Mouse (Mus musculus) myocyte (in vitro differentiated cells): Measurements from ENCODE around the gene 0610030E20Rik. TPM values are rescaled to one million over a fixed set of nuclear protein-coding genes. Genes with fewer than 3 reads are reported as not detected.

Source experiments
- H3K27me3 ChIP-seq: one replicate; pipeline ENCODE4 v1.6.1; 2011; ENCODE audit not compliant: control insufficient read depth, insufficient read depth, insufficient read length
- H3K36me3 ChIP-seq: one replicate; pipeline ENCODE4 v1.6.1; 2011; ENCODE audit not compliant: control insufficient read depth, insufficient read depth
- H3K4me2 ChIP-seq: one replicate; pipeline ENCODE4 v1.6.1; 2011; ENCODE audit warnings: low read depth, control low read depth
- H3K4me3 ChIP-seq: one replicate; pipeline ENCODE4 v1.5.1; 2011; ENCODE audit warnings: mild to moderate bottlenecking, control low read depth, moderate library complexity
- H3K79me2 ChIP-seq: one replicate; pipeline ENCODE4 v1.6.1; 2011; ENCODE audit not compliant: control insufficient read depth, insufficient read depth
- H3ac ChIP-seq: one replicate; pipeline ENCODE4 v1.6.1; 2011; ENCODE audit not compliant: control insufficient read depth, insufficient read length
- CEBPB ChIP-seq: IDR thresholded peaks from 2 replicates; pipeline ENCODE4 v1.6.1; 2011; ENCODE audit warnings: mild to moderate bottlenecking, moderate library complexity; ENCODE audit not compliant: poor library complexity, insufficient read depth, severe bottlenecking
- E2F4 ChIP-seq: IDR thresholded peaks from one replicate; pipeline ENCODE4 v1.6.1; 2011; ENCODE audit warnings: mild to moderate bottlenecking, control low read depth, moderate library complexity; ENCODE audit not compliant: insufficient read depth
- MAX ChIP-seq: IDR thresholded peaks from one replicate; pipeline ENCODE4 v1.6.1; 2011; ENCODE audit warnings: low read depth, mild to moderate bottlenecking, control low read depth
- MYOD1 ChIP-seq, 3 experiments: IDR thresholded peaks; one replicate each; pipeline ENCODE4 v1.6.1; 2011; ENCODE audit warnings: control low read depth in 2 of 3, low read depth in 2 of 3, mild to moderate bottlenecking in 2 of 3, moderate library complexity in 1 of 3; ENCODE audit not compliant: insufficient read length in 2 of 3, control insufficient read depth in 1 of 3
- MYOG ChIP-seq, 3 experiments: IDR thresholded peaks; one replicate each; pipeline ENCODE4 v1.6.1; 2011; ENCODE audit warnings: control low read depth in 2 of 3, low read depth in 2 of 3, mild to moderate bottlenecking in 2 of 3; ENCODE audit not compliant: insufficient read length in 2 of 3, control insufficient read depth in 1 of 3, insufficient read depth in 1 of 3
- POLR2A ChIP-seq: IDR thresholded peaks from one replicate; pipeline ENCODE4 v1.6.1; 2011; ENCODE audit warnings: low read depth, mild to moderate bottlenecking, control low read depth, moderate library complexity; ENCODE audit not compliant: insufficient read length
- POLR2AphosphoS2 ChIP-seq: IDR thresholded peaks from one replicate; pipeline ENCODE4 v1.6.1; 2011; ENCODE audit warnings: low read depth, control low read depth; ENCODE audit not compliant: insufficient read length
- REST ChIP-seq: IDR thresholded peaks from one replicate; pipeline ENCODE4 v1.6.1; 2011; ENCODE audit warnings: mild to moderate bottlenecking, control low read depth, moderate library complexity; ENCODE audit not compliant: insufficient read depth, insufficient read length
- SRF ChIP-seq: IDR thresholded peaks from one replicate; pipeline ENCODE4 v1.6.1; 2011; ENCODE audit warnings: low read depth; ENCODE audit not compliant: control insufficient read depth, insufficient read length
- TCF12 ChIP-seq: IDR thresholded peaks from one replicate; pipeline ENCODE4 v1.6.1; 2011; ENCODE audit warnings: mild to moderate bottlenecking, control low read depth; ENCODE audit not compliant: poor library complexity, insufficient read depth, severe bottlenecking
- TCF3 ChIP-seq: IDR thresholded peaks from one replicate; pipeline ENCODE4 v1.6.1; 2011; ENCODE audit warnings: low read depth, control low read depth; ENCODE audit not compliant: insufficient read length
- USF1 ChIP-seq: IDR thresholded peaks from one replicate; pipeline ENCODE4 v1.6.1; 2011; ENCODE audit warnings: low read depth, mild to moderate bottlenecking, control low read depth, moderate library complexity
- polyA plus RNA-seq: library from polyadenylated mRNA; unstranded; fragments of >200 nt; fragmentation: generic; extraction: Trizol; gene quantifications from one replicate; pipeline ENCODE4 v1.2.1, GENCODE M21; 2012; ENCODE audit warnings: missing spikeins

The 0610030E20Rik gene
- polyA plus RNA-seq, 1 experiment, result 8.0 TPM

DNA sequence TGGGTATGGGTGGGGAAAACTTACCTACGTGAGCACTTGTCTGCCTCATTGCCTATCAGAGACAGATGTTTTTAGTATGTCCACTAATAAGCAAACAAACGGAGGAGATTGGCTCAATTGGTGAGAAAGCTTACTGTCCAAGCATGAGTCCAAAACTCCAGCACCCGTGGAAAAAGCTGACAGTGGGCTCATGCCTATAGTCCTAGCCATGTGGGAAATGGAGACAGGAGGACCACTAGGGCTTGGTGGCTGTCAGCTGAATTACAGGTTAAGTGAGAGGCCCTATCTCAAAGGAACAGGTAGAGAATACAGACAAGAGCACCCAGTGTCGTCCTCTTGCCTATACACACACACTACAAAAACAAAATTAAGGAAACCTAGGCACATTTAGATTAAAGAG lies 856 bp upstream of the 0610030E20Rik start:
- no peak for TF ChIP-seq TCF12
- no peak for TF ChIP-seq USF1
- no peak for TF ChIP-seq REST
- TF ChIP-seq POLR2A, result no peak
- TF ChIP-seq SRF, result no peak
- no peak for TF ChIP-seq TCF3
- TF ChIP-seq CEBPB, result no peak
- no peak for TF ChIP-seq MYOG (IDR thresholded peaks at IDR 0.05; ENCODE audit: control insufficient read depth in 1 of 3, insufficient read depth in 1 of 3, insufficient read length in 2 of 3, low read depth in 2 of 3)
- TF ChIP-seq MYOD1 (IDR thresholded peaks at IDR 0.05; ENCODE audit: control insufficient read depth in 1 of 3, insufficient read length in 2 of 3, low read depth in 2 of 3), result no peak
- TF ChIP-seq POLR2AphosphoS2, result no peak
- TF ChIP-seq E2F4, result no peak
- TF ChIP-seq MAX, result no peak
- H3K27me3 ChIP-seq, result no peaks in the 10 kb centered on the region
- H3K4me3 ChIP-seq, result peak overlapping the region; percentile 53
- H3K79me2 ChIP-seq, result peaks cover 67% of the 10 kb centered on the region
- H3K36me3 ChIP-seq, result peaks cover 17% of the 10 kb centered on the region
- no peak overlapping the region for H3ac ChIP-seq
- H3K4me2 ChIP-seq, result peak overlapping the region; percentile 75

DNA sequence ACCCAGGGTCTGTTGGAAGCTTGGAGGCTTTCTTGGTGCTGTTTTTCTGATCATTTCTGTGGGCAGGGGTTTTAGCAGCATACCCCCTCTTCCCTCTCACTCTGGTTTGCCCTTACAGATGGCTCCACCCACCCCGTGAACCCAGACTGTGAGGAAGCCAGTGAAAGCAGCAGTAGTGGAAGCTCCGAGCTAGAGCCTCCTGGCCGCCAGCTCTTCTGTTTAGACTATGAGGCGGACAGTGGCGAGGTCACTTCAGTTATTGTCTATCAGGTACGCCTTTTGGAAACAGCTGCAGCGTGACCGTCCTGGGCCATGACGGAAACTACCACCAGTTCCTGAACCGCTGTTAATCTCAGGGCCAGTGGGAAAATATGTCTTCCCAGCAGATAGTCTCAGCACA lies 1.3 kb downstream of the 0610030E20Rik start:
- H3K27me3 ChIP-seq, result no peaks in the 10 kb centered on the region
- H3K4me2 ChIP-seq, result peak overlapping the region; percentile 57
- H3K36me3 ChIP-seq, result peaks cover 17% of the 10 kb centered on the region
- H3ac ChIP-seq, result no peak overlapping the region
- no peak for TF ChIP-seq CEBPB
- no peak for TF ChIP-seq MYOG (IDR thresholded peaks at IDR 0.05; ENCODE audit: control insufficient read depth in 1 of 3, insufficient read depth in 1 of 3, insufficient read length in 2 of 3, low read depth in 2 of 3)
- no peak for TF ChIP-seq MYOD1 (IDR thresholded peaks at IDR 0.05; ENCODE audit: control insufficient read depth in 1 of 3, insufficient read length in 2 of 3, low read depth in 2 of 3)
- TF ChIP-seq E2F4, result no peak
- no peak for TF ChIP-seq POLR2AphosphoS2
- no peak for TF ChIP-seq MAX
- TF ChIP-seq REST, result no peak
- no peak for TF ChIP-seq POLR2A
- TF ChIP-seq TCF3, result no peak
- no peak for TF ChIP-seq SRF
- no peak for TF ChIP-seq USF1
- TF ChIP-seq TCF12, result no peak
- peak overlapping the region; percentile 53 for H3K4me3 ChIP-seq
- peaks cover 46% of the 10 kb centered on the region for H3K79me2 ChIP-seq

DNA sequence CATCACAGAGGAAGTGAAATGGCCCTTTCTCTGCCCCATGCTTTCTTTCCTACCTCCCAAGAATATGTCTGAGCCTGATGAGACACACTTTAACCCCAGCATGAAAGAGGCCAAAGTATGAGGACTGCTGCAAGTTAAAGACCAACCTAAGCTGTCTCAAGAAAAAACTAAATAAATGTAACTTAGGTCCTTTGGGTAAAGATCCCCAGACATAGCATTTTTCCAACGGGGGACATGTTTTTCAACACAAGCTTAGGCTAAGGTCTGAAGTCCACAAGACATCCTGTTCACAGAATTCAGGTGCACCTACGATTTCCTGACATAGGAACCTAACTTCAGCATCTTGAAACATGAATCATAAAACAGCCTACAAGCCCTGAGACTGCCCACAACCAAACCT lies 3.1 kb downstream of the 0610030E20Rik start:
- TF ChIP-seq TCF12 (no peak), E2F4 (no peak), POLR2AphosphoS2 (no peak), POLR2A (no peak), MAX (no peak), MYOD1 (IDR thresholded peaks at IDR 0.05; ENCODE audit: control insufficient read depth in 1 of 3, insufficient read length in 2 of 3, low read depth in 2 of 3) (no peak), MYOG (IDR thresholded peaks at IDR 0.05; ENCODE audit: control insufficient read depth in 1 of 3, insufficient read depth in 1 of 3, insufficient read length in 2 of 3, low read depth in 2 of 3) (no peak), USF1 (no peak), CEBPB (no peak), SRF (no peak), TCF3 (no peak), REST (no peak)
- Histone ChIP-seq H3K4me3 (no peak overlapping the region), H3K36me3 (peaks cover 17% of the 10 kb centered on the region), H3K79me2 (peaks cover 30% of the 10 kb centered on the region), H3ac (no peak overlapping the region), H3K27me3 (no peaks in the 10 kb centered on the region), H3K4me2 (no peak overlapping the region)

DNA sequence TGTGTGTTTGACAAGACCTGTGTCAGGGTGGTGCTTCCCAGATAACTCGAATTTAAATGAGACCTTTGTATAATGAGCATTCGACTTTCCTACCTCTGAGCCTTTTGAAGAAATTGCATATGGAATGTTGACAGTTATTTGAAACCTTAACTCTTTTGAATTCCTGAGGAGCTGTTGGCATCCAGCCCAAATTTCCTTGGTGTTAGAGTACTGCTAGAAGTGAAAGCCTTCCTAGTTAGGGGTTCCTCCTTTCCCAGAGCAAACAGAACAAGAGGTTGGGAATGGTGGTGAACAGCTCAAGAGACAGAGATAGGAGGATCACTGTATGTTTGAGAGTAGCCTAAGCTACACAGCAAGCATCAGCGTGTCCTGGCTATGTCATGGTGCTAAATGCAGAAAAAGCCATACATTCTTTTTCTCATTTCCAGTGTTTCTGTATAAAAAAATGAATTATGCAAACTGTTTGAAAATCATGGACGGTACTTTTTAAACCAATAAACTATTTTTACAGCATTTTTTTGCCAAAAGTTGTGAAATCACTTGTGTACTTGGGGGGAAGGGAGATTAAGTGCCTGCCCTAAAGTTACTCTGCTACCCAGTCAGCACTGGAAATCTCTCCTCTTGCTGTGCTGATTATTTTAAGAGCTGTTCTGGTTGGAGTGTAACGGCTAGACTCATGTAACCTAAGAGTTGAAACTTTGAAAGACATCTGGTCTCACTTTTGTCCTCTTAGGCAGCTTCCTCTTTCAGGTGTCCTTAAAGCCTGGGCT lies 5.7 kb downstream of the 0610030E20Rik start:
- Histone ChIP-seq H3K27me3 (no peaks in the 10 kb centered on the region), H3K4me2 (no peak overlapping the region), H3K36me3 (peaks cover 17% of the 10 kb centered on the region), H3K4me3 (no peak overlapping the region), H3K79me2 (peaks cover 20% of the 10 kb centered on the region), H3ac (no peak overlapping the region)
- TF ChIP-seq CEBPB (no peak), USF1 (no peak), SRF (no peak), TCF12 (no peak), TCF3 (no peak), E2F4 (no peak), POLR2AphosphoS2 (no peak), MYOG (IDR thresholded peaks at IDR 0.05; ENCODE audit: control insufficient read depth in 1 of 3, insufficient read depth in 1 of 3, insufficient read length in 2 of 3, low read depth in 2 of 3) (no peak), POLR2A (no peak), REST (no peak), MAX (no peak)
